Mouse (Mus musculus) megakaryocyte progenitor cell, adult 5-6 weeks (primary cell): ENCODE measurements around the gene 4930438A08Rik. TPM values are rescaled to one million over a fixed set of nuclear protein-coding genes. Genes with fewer than 3 reads are reported as not detected.

Experiments
- ATAC-seq: replicated peaks from 2 replicates; pipeline ENCODE4 v1.8.0; 2016; ENCODE audit warnings: mild to moderate bottlenecking, moderate TSS enrichment, inconsistent platforms; ENCODE audit not compliant: poor library complexity
- total RNA-seq, 2 experiments: library from RNA; stranded (forward) in 1 of 2; stranded (reverse) in 1 of 2; fragments of 157-497, 149-512 nt in 1 of 2; fragments of 200-1000 nt in 1 of 2; gene quantifications; 2 replicates each; pipeline versions ENCODE4 v1.2.3 to v1.2.4; 2015 to 2017

The 4930438A08Rik gene
- total RNA-seq, 2 experiments from 2014 or later = 6.5 to 13.3 TPM

DNA sequence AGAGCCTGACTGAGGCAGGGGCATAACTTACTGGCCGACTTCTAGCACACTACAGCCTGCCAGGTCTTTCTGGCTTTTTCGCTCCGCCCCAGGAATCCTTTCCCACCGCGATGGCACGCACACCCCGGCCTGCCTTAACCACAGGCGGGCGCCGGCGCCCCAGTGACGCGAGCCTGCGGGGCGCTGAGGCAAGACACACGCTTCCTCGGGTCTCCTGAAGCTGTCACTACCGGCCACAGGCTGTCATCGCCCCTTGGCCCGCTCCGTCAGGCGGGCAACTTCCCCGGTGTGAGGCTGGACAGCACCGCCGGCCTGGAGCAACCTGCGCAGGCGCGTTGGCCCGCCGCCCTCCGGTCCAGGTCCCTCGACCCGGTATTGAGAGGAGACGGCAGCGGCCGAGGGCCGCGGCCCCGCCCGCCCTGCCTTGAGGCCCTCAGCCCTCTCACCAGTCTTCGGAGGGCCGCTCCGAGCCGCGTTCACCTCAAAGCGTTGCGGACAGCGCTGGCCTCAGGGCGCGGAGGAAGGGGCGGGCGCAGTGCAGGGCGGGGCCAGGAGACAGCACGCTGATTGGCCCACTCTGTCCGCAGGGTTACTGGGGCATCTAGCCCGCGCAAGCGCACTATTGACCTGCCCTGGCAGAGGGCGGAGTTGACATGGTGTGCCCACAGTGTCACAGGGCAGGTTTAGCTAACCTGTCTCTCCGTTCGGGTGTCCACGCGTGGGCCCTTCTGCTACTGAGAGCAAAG is 48.4 kb downstream of the 4930438A08Rik start:
- ATAC-seq = peak; percentile 87

DNA sequence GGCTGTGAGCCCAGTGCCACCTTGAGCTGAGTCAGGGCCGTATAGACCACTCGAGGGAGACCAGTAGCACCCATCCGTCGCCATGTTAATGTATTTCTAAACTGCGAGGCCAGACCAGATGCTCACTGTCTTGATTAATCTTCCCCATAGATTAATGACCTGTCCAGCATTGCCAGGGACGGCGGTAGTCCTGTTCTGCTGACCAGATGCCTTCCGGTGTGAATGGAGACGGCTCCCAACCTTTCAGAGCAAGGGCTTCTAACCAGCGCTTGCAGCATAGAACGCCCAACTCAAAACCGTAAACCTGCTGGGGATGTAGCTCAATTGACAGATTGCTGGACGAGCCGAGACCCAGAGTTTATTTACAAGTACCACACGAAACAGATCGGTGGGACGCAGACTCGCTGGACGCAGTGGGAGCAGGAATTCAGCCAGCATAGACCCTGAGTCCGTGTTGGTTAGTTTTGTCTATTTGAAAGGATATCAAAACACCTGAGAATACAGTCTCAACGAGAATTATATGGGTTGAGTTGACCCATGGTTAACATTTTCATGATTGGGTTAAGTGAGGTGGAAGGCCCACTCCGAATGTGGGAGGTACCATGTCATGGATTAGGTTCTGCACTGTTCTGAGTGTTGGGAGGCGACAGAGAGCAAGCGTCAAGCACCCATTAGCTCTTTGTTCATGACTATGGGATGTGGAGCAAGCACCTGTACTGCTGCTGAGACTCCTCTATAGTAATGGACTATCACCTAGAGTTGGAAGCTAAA is 49.2 kb downstream of the 4930438A08Rik start:
- no peak; the same call in 1 of the 2 replicates for ATAC-seq

DNA sequence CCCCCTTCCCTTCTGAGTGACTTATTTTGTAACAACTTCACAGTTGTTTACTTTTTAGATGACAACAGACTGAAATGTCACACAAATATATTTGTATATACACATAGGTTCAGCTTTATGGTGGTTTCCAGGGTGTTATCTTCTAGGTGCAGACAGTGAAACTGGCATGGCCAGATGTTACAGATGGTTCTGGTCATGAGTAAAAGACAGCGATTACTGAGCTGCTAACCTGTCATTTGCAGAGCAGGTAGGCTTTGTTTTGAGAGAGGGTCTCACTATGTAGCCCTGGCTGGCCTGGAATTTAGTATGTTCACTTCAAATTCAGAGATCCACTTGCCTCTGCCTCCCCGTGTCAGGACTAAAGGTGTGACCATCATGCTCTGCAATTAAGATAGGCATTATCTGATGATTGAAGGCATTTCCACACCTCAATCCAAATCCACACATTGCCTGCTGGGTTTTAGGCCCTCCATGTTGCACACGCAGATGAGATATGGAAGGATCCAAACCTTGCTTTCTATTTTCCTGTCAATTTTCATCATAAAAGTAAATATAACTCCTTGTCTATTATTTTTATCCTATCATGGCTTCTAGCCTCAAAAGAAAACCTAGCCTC is 50.1 kb downstream of the 4930438A08Rik start:
- ATAC-seq = peak; percentile 15; the same call in 1 of the 2 replicates

DNA sequence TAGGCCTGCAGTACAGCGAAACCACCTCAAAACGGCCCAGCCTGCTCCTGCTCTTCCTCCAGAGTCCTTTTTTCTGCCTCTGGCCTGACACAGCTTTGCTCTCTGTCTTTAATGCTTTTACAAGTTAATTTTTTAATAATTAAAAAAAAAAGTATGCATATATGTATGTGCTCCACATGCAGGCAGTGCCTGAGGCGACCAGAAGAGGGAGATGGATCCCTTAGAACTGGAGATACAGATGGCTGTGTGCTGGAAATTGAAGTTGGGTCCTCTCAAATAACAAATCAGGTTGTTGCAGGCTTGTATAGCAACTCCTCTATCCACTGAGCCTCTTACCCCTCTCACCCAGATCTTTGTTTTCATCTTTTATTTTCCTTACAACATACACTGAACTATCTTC is 52.2 kb downstream of the 4930438A08Rik start:
- no peak for ATAC-seq

DNA sequence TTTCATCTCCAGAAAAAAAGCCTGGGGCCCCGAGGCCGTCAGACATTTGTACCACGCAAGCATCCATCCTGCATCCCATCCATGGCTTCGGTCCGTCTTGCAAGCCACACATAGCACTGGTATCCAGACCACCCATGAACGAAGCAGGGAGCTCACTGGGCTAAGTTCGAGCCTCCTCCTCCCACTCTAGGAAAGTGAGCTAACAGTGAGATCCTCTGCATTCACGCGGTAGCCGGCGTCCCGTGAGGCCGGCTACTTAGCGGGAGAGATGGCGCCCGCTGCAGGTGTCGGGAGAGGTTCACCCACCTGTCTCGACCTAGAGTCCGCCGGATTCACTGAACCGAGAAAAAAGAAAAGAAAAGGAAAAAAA is 55.3 kb downstream of the 4930438A08Rik start:
- peak; percentile 36 for ATAC-seq

DNA sequence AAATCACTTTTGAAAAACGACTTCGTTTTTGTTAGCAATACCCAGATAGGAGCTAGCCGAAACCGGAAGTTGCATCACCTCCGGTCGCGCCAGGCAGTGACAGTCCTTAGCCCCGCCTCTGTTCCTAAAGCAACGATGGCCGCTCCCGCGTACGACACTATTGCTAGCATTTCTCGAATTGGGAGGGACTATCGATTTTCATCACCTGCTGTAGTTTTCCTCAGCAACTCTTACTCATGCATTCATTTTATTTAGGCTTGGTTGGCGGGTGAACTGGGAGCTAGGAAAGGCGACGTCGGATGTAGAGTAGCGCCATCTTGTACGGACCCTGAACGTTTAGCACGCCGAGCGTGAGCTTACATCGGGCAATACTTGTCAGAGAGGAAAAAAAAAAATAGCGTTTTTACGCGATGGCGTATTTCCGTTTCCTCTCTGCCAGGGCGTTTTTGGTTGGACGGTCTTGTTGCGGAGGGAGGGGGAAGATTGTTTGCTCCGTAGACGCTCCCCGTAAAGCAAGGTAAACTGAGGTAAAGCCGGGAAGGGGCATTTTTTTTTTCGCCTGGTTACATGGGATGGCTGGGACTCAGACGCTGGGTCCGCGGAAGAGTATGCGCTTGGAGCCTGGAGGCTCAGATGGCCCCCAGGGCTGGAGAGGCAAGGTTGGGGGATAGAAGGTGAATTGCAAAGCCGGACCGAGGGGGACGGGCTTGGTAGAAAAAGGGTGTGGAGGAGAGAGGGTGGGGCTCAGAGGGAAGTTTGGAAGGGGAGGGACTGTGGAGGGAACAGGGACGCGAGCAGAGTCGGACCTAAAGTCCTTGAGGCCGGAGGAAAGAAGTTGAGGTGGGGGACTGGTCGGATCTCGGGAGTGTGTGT is 55.9 kb downstream of the 4930438A08Rik start, which contains the start of the genes Zfp672 and Sh3bp5l:
TSS of gene Zfp672 (minus strand) at position 64 of the 873 bp plus-strand sequence.
TSS of gene Sh3bp5l (plus strand) at position 449 of the 873 bp plus-strand sequence.
- ATAC-seq = peak; percentile 87

DNA sequence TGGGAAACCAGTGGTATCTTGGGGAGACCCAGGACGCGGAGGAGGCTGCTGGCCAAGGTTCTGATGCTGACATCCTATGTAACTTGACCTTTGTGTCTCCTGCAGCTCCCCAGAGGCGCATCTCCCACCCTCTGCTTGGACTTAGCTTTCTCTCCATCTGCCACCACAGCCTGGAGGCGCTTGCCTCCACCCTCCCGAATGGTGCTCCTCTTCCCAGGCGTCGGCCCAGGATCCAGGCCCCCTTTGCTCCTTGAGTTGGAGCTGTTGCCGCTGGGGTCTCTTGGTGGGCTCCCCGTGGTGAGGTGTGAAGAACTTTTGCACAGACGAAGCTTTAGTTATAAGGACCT is 56.5 kb downstream of the 4930438A08Rik start:
- no peak for ATAC-seq

DNA sequence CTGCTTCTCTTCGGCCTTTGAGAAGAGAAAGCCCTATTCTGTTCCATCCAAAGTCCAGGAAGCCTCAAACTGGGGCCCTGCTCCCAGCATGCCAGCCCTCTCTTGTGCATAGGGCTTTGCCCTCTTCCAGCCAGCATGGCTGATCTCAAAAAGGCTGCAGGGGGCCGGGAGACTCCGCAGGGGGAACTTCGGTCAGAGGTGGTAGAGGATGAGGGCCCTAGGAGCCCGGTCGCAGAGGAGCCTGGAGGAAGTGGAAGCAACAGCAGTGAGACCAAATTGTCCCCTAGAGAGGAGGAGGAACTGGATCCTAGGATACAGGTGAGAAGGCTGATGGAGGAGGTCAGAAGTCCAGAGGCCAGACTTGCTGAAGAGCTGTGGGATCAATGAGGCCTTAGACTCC is 56.9 kb downstream of the 4930438A08Rik start:
- ATAC-seq = no peak

DNA sequence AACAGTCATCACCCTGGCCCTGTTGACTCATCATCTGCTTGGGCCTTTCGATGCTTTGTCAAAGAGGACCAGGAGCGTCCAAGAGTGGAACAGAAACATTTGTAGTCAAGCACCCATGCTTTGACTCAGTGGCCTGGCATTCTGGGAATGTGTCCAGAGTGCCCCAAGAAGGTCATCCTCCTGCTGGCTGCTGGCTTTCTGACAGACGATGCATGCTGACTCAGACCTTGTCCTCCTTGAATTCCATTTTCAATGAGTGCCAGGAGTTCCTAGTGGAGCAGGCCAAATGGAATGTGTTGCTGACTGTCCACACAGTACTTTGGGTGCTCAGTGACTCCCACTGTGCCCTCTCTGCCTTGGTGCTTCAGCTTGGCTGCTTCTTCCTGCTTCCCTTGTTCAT is 60.1 kb downstream of the 4930438A08Rik start:
- ATAC-seq = no peak

Other genes starting within 250 kb of the 4930438A08Rik start
- gene Gm12248, start 181.7 kb upstream of the 4930438A08Rik start, total RNA-seq (2015) = not detected in 2 replicates
- not detected in 2 replicates for gene Gm12248, start 181.7 kb upstream of the 4930438A08Rik start, total RNA-seq (2017)
- gene Cnot8, start 170.6 kb upstream of the 4930438A08Rik start, total RNA-seq (2015) = 68.2 and 73.9 TPM in 2 replicates
- gene Cnot8, start 170.6 kb upstream of the 4930438A08Rik start, total RNA-seq (2017) = 113 and 114 TPM in 2 replicates
- 18.8 and 19.4 TPM in 2 replicates for gene Gemin5, start 106.3 kb upstream of the 4930438A08Rik start, total RNA-seq (2015)
- 27.5 and 30.8 TPM in 2 replicates for gene Gemin5, start 106.3 kb upstream of the 4930438A08Rik start, total RNA-seq (2017)
- gene Mrpl22, start 103.1 kb upstream of the 4930438A08Rik start, total RNA-seq (2015) = 76.5 and 83.3 TPM in 2 replicates
- gene Mrpl22, start 103.1 kb upstream of the 4930438A08Rik start, total RNA-seq (2017) = 52.2 and 52.3 TPM in 2 replicates
- gene Igtp, start 75.2 kb upstream of the 4930438A08Rik start, total RNA-seq (2015) = 13.4 and 16.3 TPM in 2 replicates
- 8.6 and 9.6 TPM in 2 replicates for gene Igtp, start 75.2 kb upstream of the 4930438A08Rik start, total RNA-seq (2017)
- gene Irgm2, start 75.2 kb upstream of the 4930438A08Rik start, total RNA-seq (2015) = 5.7 and 5.8 TPM in 2 replicates
- gene Irgm2, start 75.2 kb upstream of the 4930438A08Rik start, total RNA-seq (2017) = 3.9 and 7.1 TPM in 2 replicates
- gene Zfp692, start 32.3 kb downstream of the 4930438A08Rik start, total RNA-seq (2015) = 22.7 and 27.3 TPM in 2 replicates
- 33.0 and 36.8 TPM in 2 replicates for gene Zfp692, start 32.3 kb downstream of the 4930438A08Rik start, total RNA-seq (2017)
- gene Zfp672, start 55.5 kb downstream of the 4930438A08Rik start, total RNA-seq (2015) = 31.0 and 31.6 TPM in 2 replicates
- gene Zfp672, start 55.5 kb downstream of the 4930438A08Rik start, total RNA-seq (2017) = 23.2 and 26.4 TPM in 2 replicates
- gene Sh3bp5l, start 55.9 kb downstream of the 4930438A08Rik start, total RNA-seq (2015) = 2.5 and 4.1 TPM in 2 replicates
- gene Sh3bp5l, start 55.9 kb downstream of the 4930438A08Rik start, total RNA-seq (2017) = 12.8 and 31.6 TPM in 2 replicates
- not detected in 2 replicates for gene Lypd8, start 104.2 kb downstream of the 4930438A08Rik start, total RNA-seq (2015)
- not detected in 2 replicates for gene Lypd8, start 104.2 kb downstream of the 4930438A08Rik start, total RNA-seq (2017)
- not detected in 2 replicates for gene 1810065E05Rik, start 146.3 kb downstream of the 4930438A08Rik start, total RNA-seq (2015)
- gene 1810065E05Rik, start 146.3 kb downstream of the 4930438A08Rik start, total RNA-seq (2017) = not detected in 2 replicates
- not detected in 2 replicates for gene Gm12253, start 157.8 kb downstream of the 4930438A08Rik start, total RNA-seq (2015)
- not detected in 2 replicates for gene Gm12253, start 157.8 kb downstream of the 4930438A08Rik start, total RNA-seq (2017)
- not detected in 2 replicates for gene Lypd9, start 178.1 kb downstream of the 4930438A08Rik start, total RNA-seq (2015)
- gene Lypd9, start 178.1 kb downstream of the 4930438A08Rik start, total RNA-seq (2017) = not detected in 2 replicates
- gene Olfr30, start 187.5 kb downstream of the 4930438A08Rik start, total RNA-seq (2015) = not detected in 2 replicates
- not detected in 2 replicates for gene Olfr30, start 187.5 kb downstream of the 4930438A08Rik start, total RNA-seq (2017)
- not detected in 2 replicates for gene Olfr332, start 217.8 kb downstream of the 4930438A08Rik start, total RNA-seq (2015)
- not detected in 2 replicates for gene Olfr332, start 217.8 kb downstream of the 4930438A08Rik start, total RNA-seq (2017)
- gene Olfr331, start 227.8 kb downstream of the 4930438A08Rik start, total RNA-seq (2015) = not detected in 2 replicates
- gene Olfr331, start 227.8 kb downstream of the 4930438A08Rik start, total RNA-seq (2017) = not detected in 2 replicates